Mouse (Mus musculus) cerebral cortex, adult 2 months (tissue): ENCODE data around the gene Sv2a.

Experiments used
- WGBS: fragments of 180-500 bp; shearing (Covaris S2); methylation state at CpG from one replicate; pipeline ENCODE4 v1.1.7; 2018; 5-methylcytosine and 5-hydroxymethylcytosine counted together

Gene Sv2a

GRCm38 (mm10) chr3:96220765-96221639 is 40.1 kb downstream of the Sv2a start, which contains the start of the genes Hist2h2ac and Hist2h2be:
Gene Hist2h2ac (minus strand): TSS chr3:96220880.
Gene Hist2h2be (plus strand): TSS chr3:96221119.
- WGBS, result under 1% methylated on average over 43 of the region's 43 CpGs

DNA sequence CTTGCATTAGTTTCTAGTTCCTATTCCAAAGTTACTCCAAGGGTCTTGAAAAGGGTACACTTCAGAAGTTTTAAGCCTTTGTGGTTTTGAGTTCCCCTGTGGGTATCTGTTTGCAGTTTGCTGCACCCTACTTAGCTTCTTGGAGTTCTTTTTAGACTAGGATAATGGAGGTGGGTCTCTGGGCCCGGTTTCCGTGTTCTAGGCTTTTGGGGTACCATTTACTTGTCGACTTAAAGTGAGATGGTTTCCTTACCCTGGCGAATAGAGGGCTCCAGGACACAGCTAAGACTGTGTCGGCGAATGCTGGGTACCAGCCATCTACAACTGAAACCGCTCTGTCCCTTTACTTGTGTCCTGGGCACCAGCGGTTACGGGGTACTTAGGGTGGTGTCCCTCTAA is 40.7 kb downstream of the Sv2a start:
- WGBS, result 16% methylated on average over 9 of the region's 9 CpGs

DNA sequence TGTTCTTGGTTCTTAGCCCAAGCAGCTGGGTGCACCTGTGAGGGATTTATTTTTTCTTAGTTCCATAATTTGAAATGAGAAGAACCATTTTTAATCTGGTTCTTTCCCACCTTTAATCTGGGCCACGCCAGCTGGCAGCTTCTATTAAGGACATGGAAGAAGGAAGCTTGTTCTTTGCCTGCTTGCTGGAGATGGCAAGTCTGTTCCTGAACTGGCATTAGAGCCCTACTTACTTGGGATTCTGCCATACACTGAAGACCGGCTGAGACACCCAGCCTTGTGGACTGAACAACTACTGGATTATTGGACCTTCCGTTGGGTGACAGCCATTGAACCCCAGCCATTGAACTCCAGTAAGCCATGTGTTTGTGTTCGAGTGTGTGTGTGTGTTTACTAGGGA is 41.8 kb downstream of the Sv2a start:
- WGBS, result 64% methylated on average over 4 of the region's 4 CpGs

DNA sequence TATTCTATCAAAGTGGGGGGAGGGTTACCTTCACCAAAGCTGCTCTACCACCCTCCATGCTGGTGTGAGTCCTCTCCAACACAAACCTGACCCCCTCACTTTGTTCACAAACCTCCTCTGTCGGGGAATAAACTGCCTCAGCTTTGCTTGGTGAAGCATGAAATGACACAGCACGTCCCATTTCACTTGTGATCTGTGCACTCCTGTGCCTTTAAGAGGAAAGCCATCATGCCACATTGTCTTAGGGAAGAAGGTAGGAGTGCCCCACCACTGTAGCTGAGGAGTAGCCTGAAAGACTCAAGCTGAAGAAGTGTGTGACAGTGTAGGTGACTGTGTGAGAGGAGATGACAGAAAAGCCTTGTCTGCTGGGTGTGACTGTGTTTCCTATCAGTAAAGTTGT is 44.5 kb downstream of the Sv2a start:
- 65% methylated on average over 2 of the region's 2 CpGs for WGBS

GRCm38 (mm10) chr3:96226695-96227648 is 46.0 kb downstream of the Sv2a start:
- WGBS, result 72% methylated on average over 8 of the region's 8 CpGs

DNA sequence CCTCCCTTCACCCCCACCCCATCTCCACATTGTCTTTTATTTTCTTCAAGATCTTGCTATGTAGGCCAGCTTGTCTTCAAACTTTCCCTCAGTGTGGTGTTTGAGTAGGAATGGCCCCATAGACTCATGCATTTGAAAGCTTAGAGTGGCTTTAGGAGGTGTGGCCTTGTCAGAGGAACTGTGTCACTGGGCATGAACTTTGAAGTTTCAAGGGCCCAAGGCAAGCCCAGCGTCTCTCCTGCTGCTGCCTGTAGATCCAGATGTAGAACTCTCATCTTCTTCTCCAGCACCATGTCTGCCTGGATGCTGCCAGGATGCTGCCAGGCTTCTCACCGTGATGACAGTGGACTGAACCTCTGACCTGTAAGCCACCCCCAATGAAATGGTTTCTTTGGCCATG is 47.9 kb downstream of the Sv2a start:
- WGBS, result 82% methylated on average over 2 of the region's 2 CpGs

DNA sequence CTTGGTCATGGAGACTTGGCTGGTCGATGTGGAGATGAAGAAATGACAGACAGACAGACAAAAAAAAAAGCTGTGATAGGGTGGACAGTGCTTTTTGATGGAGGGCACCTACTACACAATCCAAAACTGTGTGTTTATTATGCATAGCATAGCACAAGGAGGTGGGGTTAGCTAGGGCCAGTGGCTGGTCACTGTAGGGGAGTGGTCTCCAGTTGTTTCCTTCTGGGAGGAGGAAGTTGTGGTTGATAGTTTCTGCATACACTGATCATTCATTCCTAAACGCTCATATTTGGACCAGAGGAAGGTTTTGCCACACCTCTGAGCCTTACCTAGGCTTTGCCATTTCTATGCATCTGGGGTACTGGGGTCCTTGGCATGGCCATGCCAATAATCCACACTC is 49.5 kb downstream of the Sv2a start:
- 79% methylated on average over 2 of the region's 2 CpGs for WGBS

DNA sequence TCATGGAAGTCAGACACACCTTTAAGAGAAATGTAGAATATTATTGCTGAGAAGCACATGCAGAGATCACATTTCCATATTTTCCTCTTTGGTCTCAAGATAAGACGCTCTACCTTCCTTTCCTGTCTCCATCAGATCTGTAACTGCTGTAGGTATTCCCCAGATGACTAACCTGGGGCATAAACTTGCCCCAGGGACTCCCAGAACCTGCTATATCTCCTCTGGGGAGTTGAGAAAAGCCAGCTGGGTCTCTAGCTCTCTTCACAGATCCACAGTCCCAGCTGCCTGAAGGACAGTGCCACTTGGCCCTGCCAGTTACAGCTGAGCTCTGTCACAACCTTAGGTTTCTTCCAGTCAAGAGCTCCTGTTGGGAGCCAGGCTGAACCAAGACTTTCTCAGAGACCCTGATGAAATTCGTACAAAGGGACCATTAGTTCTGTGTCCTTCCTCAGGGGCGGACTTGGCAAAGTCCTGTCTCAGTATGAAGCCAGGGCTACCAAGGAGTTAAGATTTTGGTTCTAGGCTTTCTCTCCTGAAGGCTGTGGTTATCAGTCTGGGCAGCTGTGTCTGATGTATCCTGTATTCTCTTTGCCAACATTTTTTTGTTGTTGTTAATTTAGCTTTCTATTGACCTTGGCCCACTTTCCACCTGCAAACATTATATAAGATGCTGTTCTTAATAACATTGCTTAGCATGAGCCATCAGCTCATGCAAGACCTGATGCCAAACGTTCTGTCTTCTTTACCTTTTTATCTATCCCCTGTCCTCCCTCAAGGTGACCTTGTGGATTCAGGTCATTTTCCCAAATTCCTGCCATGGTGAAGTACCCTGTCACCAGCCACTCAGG is 50.2 kb downstream of the Sv2a start:
- 77% methylated on average over 4 of the region's 4 CpGs for WGBS

GRCm38 (mm10) chr3:96231758-96232120 is 50.8 kb downstream of the Sv2a start:
- 68% methylated on average over 2 of the region's 2 CpGs for WGBS

DNA sequence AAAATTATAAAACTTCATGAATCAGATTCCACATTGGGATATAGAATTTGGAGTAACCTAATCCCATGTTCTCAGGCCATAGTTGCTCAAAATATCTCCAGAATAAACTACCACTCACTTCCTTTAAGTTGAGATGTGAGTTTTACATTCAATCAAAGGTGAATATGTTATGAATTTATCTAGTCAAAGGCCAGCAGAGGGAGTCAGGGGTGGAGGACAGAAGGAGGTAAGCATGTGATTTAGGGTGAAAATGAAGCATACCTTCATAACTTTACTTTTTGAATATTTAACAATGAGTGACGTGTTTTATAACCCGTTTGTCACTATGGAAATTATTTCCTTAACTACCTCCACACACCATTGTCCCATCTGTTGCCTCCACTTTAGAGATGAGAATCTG is 54.0 kb downstream of the Sv2a start:
- 71% methylated on average over 2 of the region's 2 CpGs for WGBS

- 57% methylated on average over 3 of the region's 3 CpGs for WGBS
Observed at GRCm38 (mm10) chr3:96235836-96236235, 54.9 kb downstream of the Sv2a start.

GRCm38 (mm10) chr3:96236834-96237334 is 55.9 kb downstream of the Sv2a start:
- 89% methylated on average over 4 of the region's 4 CpGs for WGBS

DNA sequence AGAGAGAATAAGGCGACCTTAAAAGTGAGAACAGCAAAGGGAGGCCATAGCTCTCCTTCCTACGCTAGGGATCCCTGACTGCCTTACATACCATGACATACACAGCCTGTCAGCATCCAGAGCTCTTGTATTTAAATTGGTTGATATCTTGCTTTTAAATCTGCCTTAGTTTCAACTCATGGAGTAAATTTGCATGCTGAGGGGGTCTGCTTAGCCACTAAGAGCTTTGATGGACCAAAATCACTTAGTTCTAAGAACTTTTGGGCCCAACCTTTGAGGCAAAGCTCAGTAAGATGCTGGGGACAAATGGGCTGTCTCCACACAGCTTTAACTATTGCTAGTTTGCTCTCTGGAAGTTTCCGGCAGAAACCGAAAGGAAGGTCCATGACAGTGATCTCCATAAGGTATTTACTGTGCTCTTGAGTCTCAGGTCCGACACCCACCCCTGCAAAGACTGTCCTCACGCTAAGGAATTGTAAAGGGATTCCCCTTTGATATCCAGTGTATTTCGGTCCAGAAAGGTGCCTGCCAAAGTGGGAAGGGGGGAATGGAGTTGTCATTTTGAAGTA is 56.5 kb downstream of the Sv2a start:
- 80% methylated on average over 7 of the region's 7 CpGs for WGBS

- 22% methylated on average over 12 of the region's 12 CpGs for WGBS
Observed at GRCm38 (mm10) chr3:96237904-96238511, 57.1 kb downstream of the Sv2a start.

GRCm38 (mm10) chr3:96238954-96239793 is 58.2 kb downstream of the Sv2a start, which contains the start of gene Hist2h3c2:
Gene Hist2h3c2 (minus strand): TSS chr3:96239127.
- under 1% methylated on average over 24 of the region's 68 CpGs for WGBS

GRCm38 (mm10) chr3:96239949-96240798 is 59.2 kb downstream of the Sv2a start, which contains the start of gene Hist2h2aa2:
Gene Hist2h2aa2 (minus strand): TSS chr3:96240276.
- 2% methylated on average over 39 of the region's 85 CpGs for WGBS

GRCm38 (mm10) chr3:96240799-96241197 is 59.8 kb downstream of the Sv2a start:
- 56% methylated on average over 9 of the region's 9 CpGs for WGBS

GRCm38 (mm10) chr3:96243921-96244572 is 63.1 kb downstream of the Sv2a start:
- 73% methylated on average over 7 of the region's 7 CpGs for WGBS
